Mouse (Mus musculus): Measurements from ENCODE around the gene Iqgap3. TPM values are rescaled to one million over a fixed set of nuclear protein-coding genes. Genes with fewer than 3 reads are reported as not detected.

Iqgap3 gene
- total RNA-seq, 2 experiments from 2014 or later: 3.5 to 3.9 TPM

Other genes with a start within 250 kb of the Iqgap3 start
- gene Sh2d2a, start 235.2 kb upstream of the Iqgap3 start, total RNA-seq (2021): not detected
- 10 to 100 TPM; 72.8 to 73.3 TPM for gene Prcc, start 196.4 kb upstream of the Iqgap3 start, total RNA-seq (2021)
- 100 to 1,000 TPM; 131 to 136 TPM for gene Hdgf, start 175.7 kb upstream of the Iqgap3 start, total RNA-seq (2021)
- 10 to 100 TPM; 43.6 to 49.0 TPM for gene Mrpl24, start 162.5 kb upstream of the Iqgap3 start, total RNA-seq (2021)
- 10 to 100 TPM; 23.4 to 24.9 TPM for gene Isg20l2, start 151.7 kb upstream of the Iqgap3 start, total RNA-seq (2021)
- 10 to 100 TPM; 17.1 to 17.8 TPM for gene Rrnad1, start 151.3 kb upstream of the Iqgap3 start, total RNA-seq (2021)
- 1 to 10 TPM; 6.9 to 8.2 TPM for gene Crabp2, start 133.3 kb upstream of the Iqgap3 start, total RNA-seq (2021)
- 10 to 100 TPM; 25.8 to 25.9 TPM for gene Nes, start 110.9 kb upstream of the Iqgap3 start, total RNA-seq (2021)
- 100 to 1,000 TPM; 183 to 192 TPM for gene Bcan, start 81.7 kb upstream of the Iqgap3 start, total RNA-seq (2021)
- under 1 TPM; 0.40 to 0.46 TPM for gene Hapln2, start 54.4 kb upstream of the Iqgap3 start, total RNA-seq (2021)
- 10 to 100 TPM; 26.5 to 30.6 TPM for gene Gpatch4, start 38.9 kb upstream of the Iqgap3 start, total RNA-seq (2021)
- gene Naxe, start 23.5 kb upstream of the Iqgap3 start, total RNA-seq (2021): 10 to 100 TPM; 59.0 to 66.1 TPM
- not detected for gene Ttc24, start 3.7 kb upstream of the Iqgap3 start, total RNA-seq (2021)
- gene Mef2d, start 60.4 kb downstream of the Iqgap3 start, total RNA-seq (2021): 100 to 1,000 TPM; 113 to 121 TPM
- 1 to 10 TPM in 1 of 2 experiments, under 1 TPM in 1; 0.46 to 1.4 TPM for gene Rhbg, start 172.7 kb downstream of the Iqgap3 start, total RNA-seq (2021)
- gene Gm38392, start 205.2 kb downstream of the Iqgap3 start, total RNA-seq (2021): under 1 TPM; 0.80 to 0.89 TPM
- gene Tsacc, start 215.0 kb downstream of the Iqgap3 start, total RNA-seq (2021): 1 to 10 TPM; 4.4 TPM
- 100 to 1,000 TPM; 309 to 317 TPM for gene Cct3, start 215.1 kb downstream of the Iqgap3 start, total RNA-seq (2021)
- gene Glmp, start 243.1 kb downstream of the Iqgap3 start, total RNA-seq (2021): 10 to 100 TPM; 49.7 to 60.1 TPM

All from left cerebral cortex, postnatal 4 days (tissue).